Mouse (Mus musculus) liver, adult 2 months (tissue): ENCODE measurements around the gene Cdkal1. TPM values are rescaled to one million over a fixed set of nuclear protein-coding genes. Genes with fewer than 3 reads are reported as not detected.

Experiments
- DNase-seq: peaks from one replicate; pipeline ENCODE4 v3.0.0-alpha.2; 2011; ENCODE audit warnings: low read depth, low spot score; ENCODE audit errors: extremely low read depth
- H3K27ac ChIP-seq: fragments of 200-500 bp; replicated peaks from 2 replicates; pipeline ENCODE4 v1.5.1; 2012; ENCODE audit warnings: low read depth, mild to moderate bottlenecking, control low read depth, inconsistent platforms, low read length; ENCODE audit not compliant: insufficient read depth
- H3K27me3 ChIP-seq: fragments of 200-500 bp; 2 replicates; pipeline ENCODE4 v1.6.1; 2012; ENCODE audit warnings: mild to moderate bottlenecking, moderate library complexity, low read length, inconsistent platforms; ENCODE audit not compliant: control insufficient read depth, insufficient read depth
- H3K36me3 ChIP-seq: fragments of 200-500 bp; 2 replicates; pipeline ENCODE4 v1.6.1; 2012; ENCODE audit warnings: low read length, inconsistent platforms; ENCODE audit not compliant: control insufficient read depth, insufficient read depth
- H3K4me1 ChIP-seq: fragments of 200-500 bp; 2 replicates; pipeline ENCODE4 v1.6.1; 2011; ENCODE audit warnings: low read length; ENCODE audit not compliant: control insufficient read depth, insufficient read depth
- H3K4me3 ChIP-seq: fragments of 200-500 bp; 2 replicates; pipeline ENCODE4 v1.5.1; 2011; ENCODE audit warnings: low read depth, mild to moderate bottlenecking, control low read depth, low read length, moderate library complexity; ENCODE audit not compliant: insufficient read depth
- H3K79me2 ChIP-seq: fragments of 200-500 bp; 2 replicates; pipeline ENCODE4 v1.6.1; 2012; ENCODE audit warnings: inconsistent platforms, mild to moderate bottlenecking, low read length, moderate library complexity; ENCODE audit not compliant: control insufficient read depth, insufficient read depth
- H3K9ac ChIP-seq: fragments of 200-500 bp; 2 replicates; pipeline ENCODE4 v1.6.1; 2012; ENCODE audit warnings: low read depth, mild to moderate bottlenecking, control low read depth, inconsistent platforms, low read length
- CTCF ChIP-seq: fragments of 200-500 bp; IDR thresholded peaks from 2 replicates; pipeline ENCODE4 v1.5.1; 2011; ENCODE audit warnings: low read depth, low read length, control low read depth
- POLR2A ChIP-seq: fragments of 200-500 bp; IDR thresholded peaks from 2 replicates; pipeline ENCODE4 v1.6.1; 2011; ENCODE audit warnings: low read length, control low read depth; ENCODE audit not compliant: insufficient read depth; ENCODE audit errors: extremely low read depth
- WGBS: fragments of 180-500 bp; shearing (Covaris S2); methylation state at CpG from one replicate; pipeline ENCODE4 v1.1.7; 2018; 5-methylcytosine and 5-hydroxymethylcytosine counted together
- polyA plus RNA-seq: library from polyadenylated mRNA; depleted of rRNA; stranded (reverse); fragments of >200 nt; gene quantifications from 2 replicates; pipeline ENCODE4 v1.2.3, GENCODE M21; 2012
- total RNA-seq: library from RNA; depleted of rRNA; stranded (reverse); fragments of >200 nt; gene quantifications from 2 replicates; pipeline ENCODE4 v1.2.3, GENCODE M21; 2014

The Cdkal1 gene
- total and polyA plus RNA-seq, 2 experiments: 1.7 to 13.6 TPM

DNA sequence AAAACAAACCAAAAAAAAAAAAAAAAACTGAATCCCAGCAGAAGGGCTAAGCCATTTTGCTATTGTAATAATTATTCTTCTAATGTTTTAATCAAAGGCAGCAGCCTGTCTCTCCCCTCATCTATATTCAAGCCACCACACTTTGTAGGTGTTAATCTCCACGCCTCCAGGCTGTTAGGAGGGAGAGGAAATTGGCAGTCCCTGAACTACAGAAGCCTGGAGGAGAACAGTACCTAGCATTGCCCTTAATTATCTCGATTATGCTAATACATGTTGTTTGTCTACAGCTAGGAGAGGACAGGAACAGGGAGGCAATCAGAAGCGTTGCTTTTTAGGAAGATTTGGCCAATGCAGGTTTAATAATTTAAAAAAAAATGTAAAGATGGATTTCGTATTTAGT lies 659.8 kb downstream of the Cdkal1 start:
- WGBS: 66% methylated on average over 4 of the region's 4 CpGs

GRCm38 (mm10) chr13:29194946-29195345 lies 660.5 kb downstream of the Cdkal1 start:
- no peak for DNase-seq
- no peak for TF ChIP-seq POLR2A
- TF ChIP-seq CTCF: no peak
- 89% methylated on average over 4 of the region's 4 CpGs for WGBS

More for the DNA sequence above, 659.8 kb downstream of the Cdkal1 start:
- Histone ChIP-seq H3K9ac (no peak overlapping the region), H3K27me3 (no peaks in the 10 kb centered on the region), H3K79me2 (no peaks in the 10 kb centered on the region), H3K36me3 (no peaks in the 10 kb centered on the region), H3K27ac (no peak overlapping the region), H3K4me3 (no peak overlapping the region), H3K4me1 (no peaks in the 10 kb centered on the region)
- DNase-seq: no peak
- TF ChIP-seq CTCF: no peak
- no peak for TF ChIP-seq POLR2A

DNA sequence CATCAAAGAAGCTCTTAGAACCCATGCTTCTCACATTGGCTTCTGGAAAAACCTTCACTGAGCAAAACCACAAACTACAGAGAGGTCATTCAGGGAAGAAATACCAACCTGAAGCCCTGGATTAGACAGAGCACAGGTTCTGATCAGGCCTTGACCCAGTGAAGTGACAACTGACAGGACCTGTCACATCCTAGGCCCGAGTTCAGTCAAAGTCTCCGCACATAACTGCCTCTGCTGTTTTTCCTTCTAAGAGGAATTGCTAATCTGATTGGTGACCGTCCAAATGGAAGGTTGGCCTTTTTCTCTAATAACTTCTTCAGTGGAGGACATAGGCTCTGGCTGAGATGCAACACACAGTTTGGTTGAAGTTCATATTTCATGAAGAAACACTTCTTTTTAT lies 662.8 kb downstream of the Cdkal1 start:
- Histone ChIP-seq H3K4me1 (no peaks in the 10 kb centered on the region), H3K27ac (no peak overlapping the region), H3K27me3 (no peaks in the 10 kb centered on the region), H3K36me3 (no peaks in the 10 kb centered on the region), H3K4me3 (no peak overlapping the region), H3K79me2 (no peaks in the 10 kb centered on the region), H3K9ac (no peak overlapping the region)
- TF ChIP-seq CTCF (no peak), POLR2A (no peak)
- 77% methylated on average over 3 of the region's 3 CpGs for WGBS
- no peak for DNase-seq

More at GRCm38 (mm10) chr13:29194946-29195345, 660.5 kb downstream of the Cdkal1 start:
- Histone ChIP-seq H3K27me3 (no peaks in the 10 kb centered on the region), H3K79me2 (no peaks in the 10 kb centered on the region), H3K4me3 (no peak overlapping the region), H3K4me1 (no peaks in the 10 kb centered on the region), H3K36me3 (no peaks in the 10 kb centered on the region), H3K27ac (no peak overlapping the region), H3K9ac (no peak overlapping the region)

GRCm38 (mm10) chr13:29190548-29190947 lies 664.9 kb downstream of the Cdkal1 start:
- H3K79me2 ChIP-seq: no peaks in the 10 kb centered on the region
- no peaks in the 10 kb centered on the region for H3K36me3 ChIP-seq
- no peak for DNase-seq
- H3K9ac ChIP-seq: no peak overlapping the region
- no peaks in the 10 kb centered on the region for H3K27me3 ChIP-seq
- H3K4me1 ChIP-seq: no peaks in the 10 kb centered on the region
- WGBS: 88% methylated on average over 7 of the region's 7 CpGs
- no peak overlapping the region for H3K27ac ChIP-seq
- TF ChIP-seq CTCF: no peak
- TF ChIP-seq POLR2A: no peak
- H3K4me3 ChIP-seq: no peak overlapping the region

- Histone ChIP-seq H3K79me2 (no peaks in the 10 kb centered on the region), H3K9ac (no peak overlapping the region), H3K27ac (no peak overlapping the region), H3K27me3 (no peaks in the 10 kb centered on the region), H3K36me3 (no peaks in the 10 kb centered on the region), H3K4me1 (no peaks in the 10 kb centered on the region), H3K4me3 (no peak overlapping the region)
- DNase-seq: no peak
- no peak for TF ChIP-seq POLR2A
- no peak for TF ChIP-seq CTCF
- 95% methylated on average over 5 of the region's 5 CpGs for WGBS
Observed at GRCm38 (mm10) chr13:29186748-29187147, 668.7 kb downstream of the Cdkal1 start.

DNA sequence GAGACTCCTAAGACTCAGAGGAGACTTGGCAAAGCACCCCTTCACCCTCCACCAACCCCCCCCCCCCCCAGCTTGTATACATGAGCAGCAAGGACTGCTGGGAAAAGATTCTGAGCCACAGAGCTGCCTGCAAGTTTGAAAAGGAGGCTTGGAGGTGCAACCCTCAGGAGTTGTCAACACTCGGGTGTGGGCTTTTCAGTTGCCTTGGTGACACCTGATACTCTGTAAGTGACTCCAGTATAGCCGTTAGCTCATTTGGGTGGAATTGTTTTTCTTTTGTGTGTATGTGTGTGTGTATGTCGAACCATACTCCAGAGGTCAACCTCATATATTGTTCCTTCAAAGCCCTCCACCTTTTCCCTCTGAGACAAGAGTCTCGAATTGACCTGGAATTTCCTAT lies 669.9 kb downstream of the Cdkal1 start:
- DNase-seq: no peak
- Histone ChIP-seq H3K27me3 (no peaks in the 10 kb centered on the region), H3K4me1 (no peaks in the 10 kb centered on the region), H3K4me3 (no peak overlapping the region), H3K27ac (no peak overlapping the region), H3K9ac (no peak overlapping the region), H3K79me2 (no peaks in the 10 kb centered on the region), H3K36me3 (no peaks in the 10 kb centered on the region)
- TF ChIP-seq POLR2A (no peak), CTCF (no peak)
- 73% methylated on average over 4 of the region's 4 CpGs for WGBS
